Mouse (Mus musculus): ENCODE data around the gene Rara.
"Not testable (repeated sequence)": the region's sequence is repeated elsewhere in the genome, so short reads cannot be mapped to it uniquely, and the experiment has no call there.

Rara gene

DNA sequence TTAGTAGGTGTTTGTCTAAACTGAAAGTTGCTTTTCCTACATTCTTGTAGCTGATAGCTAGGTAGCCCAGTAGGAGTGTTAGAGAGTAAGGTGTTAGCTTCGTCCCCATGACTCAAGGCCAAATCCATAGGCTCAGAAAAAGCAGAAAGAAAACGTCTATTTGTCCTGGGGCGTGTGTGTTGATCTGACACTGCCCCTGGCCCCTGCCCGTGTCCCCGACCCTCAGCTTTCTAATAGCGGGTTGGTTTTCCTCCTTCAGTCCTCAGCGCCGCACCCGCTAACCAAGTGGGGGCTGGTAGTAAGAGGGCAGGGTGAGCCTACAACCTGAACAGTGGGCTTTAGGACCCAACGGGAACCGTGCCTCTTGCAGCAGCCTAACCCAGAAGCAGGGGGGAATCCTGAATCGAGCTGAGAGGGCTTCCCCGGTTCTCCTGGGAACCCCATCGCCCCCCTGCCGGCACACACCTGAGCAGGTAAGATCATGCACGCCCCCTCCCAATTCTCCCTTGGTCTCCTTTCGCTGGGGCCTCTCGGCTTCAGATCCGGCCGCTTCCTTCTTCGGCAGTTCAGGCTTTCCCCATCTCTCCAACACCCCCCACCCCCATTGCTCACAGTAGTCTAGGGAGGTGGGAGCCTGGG, at the start of gene Rara:
Gene Rara, plus strand, starts transcription at position 381 of the 639 bp plus-strand sequence.
- no peak for DNase-seq (ENCODE audit: low spot score in 2 of 2)

DNA sequence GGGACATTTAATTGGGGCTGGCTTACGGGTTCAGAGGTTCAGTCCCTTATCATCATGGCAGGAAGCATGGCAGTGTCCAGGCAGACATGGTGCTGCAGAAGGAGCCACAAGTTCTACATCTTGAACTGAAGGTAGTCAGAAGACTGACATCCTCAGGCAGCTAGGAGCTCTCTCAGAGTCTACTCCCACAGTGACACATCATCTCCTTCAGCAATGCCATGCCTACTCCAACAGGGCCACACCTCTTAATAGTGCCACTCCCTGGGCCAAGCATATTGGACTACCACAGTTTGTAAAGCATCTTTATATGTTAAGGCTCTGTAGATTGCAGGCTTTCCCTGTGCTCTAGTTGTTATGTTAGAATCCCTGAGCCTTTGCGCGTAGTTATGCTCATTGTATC, 39.9 kb upstream of the Rara start:
- DNase-seq (ENCODE audit: low spot score in 2 of 2), result no peak

DNA sequence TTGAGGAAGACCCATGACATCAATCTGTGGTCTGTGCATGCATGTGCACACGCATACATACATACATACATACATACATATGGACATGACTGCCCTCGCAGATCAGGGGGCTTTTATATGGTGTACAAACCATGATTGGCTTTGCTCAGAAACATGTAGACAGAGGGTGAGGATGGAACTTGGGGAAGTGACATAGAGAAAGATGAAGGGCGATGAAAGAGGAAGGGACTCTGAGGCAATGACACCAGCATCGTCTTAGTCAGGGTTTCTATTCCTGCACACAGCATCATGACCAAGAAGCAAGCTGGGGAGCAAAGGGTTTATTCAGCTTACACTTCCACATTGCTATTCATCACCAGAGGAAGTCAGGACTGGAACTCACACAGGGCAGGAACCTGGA, 38.5 kb upstream of the Rara start:
- DNase-seq (ENCODE audit: low spot score in 2 of 2), result no peak

DNA sequence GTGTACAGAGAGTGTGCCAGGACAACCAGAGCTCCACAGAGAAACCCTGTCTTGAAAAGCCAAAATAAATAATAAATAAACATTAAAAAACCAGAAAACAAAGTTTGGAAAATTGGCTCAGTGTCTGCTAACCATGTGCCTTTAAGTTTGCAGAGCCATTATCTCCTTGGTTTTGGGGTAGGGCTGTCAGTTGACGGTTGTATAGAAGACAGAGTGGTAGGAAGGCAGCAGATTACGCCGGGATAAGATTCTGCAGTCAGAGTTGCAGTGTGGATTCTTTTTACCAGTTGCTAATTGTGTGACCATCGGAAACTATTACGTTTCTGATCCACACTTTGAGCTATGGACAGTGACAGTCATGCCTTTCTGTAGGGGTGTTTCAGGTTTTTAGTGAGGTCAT, 37.6 kb upstream of the Rara start:
- no peak for DNase-seq (ENCODE audit: low spot score in 2 of 2)

DNA sequence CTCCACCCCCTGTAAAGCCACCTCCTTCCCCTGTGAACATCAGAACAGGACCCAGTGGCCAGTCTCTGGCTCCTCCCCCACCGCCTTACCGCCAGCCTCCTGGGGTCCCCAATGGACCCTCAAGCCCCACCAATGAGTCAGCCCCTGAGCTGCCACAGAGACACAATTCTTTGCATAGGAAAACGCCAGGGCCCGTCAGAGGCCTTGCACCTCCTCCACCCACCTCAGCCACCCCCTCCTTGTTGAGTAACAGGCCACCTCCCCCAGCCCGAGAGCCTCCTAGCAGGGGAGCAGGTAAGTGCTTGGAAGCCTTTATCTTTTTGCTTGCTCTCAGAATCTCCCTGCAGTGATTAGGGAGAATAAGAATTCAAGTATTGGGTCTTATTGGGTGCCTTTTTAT, 35.2 kb upstream of the Rara start:
- DNase-seq (ENCODE audit: low spot score in 2 of 2), result no peak

DNA sequence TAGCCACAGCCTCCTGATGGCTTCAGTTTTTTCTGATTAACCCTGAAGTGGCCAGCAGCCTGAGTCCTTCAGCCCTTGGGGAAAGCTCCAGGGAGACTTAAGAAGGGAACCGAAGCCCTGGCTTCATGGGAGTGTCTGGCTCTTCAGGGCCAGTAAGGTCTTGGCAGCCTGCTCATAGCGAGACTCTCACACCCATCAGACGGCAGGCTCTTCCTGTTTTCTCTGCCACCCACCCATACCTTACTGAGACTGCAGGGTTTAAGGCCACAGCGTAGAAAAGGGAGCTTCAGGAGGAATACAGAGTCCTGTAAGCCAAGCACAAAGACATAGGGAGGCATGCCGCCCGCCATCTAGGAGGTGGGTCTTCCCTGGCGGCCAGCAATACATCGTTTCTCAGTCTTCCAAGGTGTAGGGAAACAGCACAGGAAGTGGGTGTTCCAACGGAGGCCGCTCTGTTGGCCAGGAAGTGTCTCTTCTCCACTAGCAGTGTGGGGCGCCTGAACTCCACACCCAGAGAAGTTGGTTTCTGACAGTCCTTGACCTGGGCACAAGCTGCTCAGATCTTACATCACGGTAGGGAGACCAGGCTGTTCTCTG, 27.0 kb upstream of the Rara start:
- no peak for DNase-seq (ENCODE audit: low spot score in 2 of 2)

DNA sequence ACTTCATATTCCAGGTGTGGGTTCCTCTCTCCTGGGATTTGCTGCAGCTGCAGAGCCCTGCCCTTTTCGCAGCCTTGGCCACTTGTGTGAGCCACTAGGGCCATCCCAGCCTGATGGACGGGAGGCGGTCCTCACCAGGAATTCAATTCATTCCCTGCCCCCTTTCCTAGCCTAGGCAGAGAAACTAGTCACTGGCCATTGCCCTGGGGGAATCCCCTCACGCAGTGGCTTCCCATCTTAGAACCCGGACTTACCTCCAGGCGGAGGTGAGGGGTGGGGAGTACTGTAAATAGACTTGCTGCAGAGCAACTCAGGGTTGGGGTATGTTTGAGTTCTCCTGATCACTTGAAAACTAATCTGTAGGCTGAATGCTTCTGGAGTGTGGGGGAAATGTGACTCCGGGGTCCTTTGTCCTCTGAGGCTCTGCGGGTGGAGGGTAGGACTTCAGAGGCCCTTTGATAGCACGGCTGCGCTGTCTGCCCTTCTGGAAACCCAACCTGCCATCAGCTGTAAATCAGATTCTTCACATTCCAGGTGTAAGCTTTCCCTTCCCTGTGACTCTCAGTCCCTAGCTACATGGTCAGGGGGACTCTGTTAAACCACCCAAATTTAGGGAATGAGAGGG, 24.9 kb upstream of the Rara start:
- no peak for DNase-seq (ENCODE audit: low spot score in 2 of 2)

DNA sequence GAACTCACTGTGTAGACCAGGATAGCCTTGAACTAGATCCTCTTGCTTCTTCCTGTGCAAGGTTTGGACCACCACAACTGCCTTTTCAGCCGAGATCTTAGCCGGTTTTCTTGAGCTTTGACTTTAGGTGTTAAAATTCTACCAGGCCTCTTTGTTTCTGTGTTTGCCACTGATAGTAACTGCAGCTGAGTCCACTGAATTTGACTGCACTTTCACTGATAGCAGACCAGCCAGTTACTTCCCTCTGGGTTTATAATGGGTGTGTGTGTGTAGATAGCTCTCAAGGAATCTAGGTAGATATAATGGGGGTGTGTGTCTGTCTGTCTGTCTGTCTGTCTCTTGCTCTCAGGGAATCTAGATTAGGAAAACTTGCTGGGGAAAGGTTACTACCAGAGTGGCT, 23.0 kb upstream of the Rara start:
- DNase-seq (ENCODE audit: low spot score in 2 of 2), result no peak

DNA sequence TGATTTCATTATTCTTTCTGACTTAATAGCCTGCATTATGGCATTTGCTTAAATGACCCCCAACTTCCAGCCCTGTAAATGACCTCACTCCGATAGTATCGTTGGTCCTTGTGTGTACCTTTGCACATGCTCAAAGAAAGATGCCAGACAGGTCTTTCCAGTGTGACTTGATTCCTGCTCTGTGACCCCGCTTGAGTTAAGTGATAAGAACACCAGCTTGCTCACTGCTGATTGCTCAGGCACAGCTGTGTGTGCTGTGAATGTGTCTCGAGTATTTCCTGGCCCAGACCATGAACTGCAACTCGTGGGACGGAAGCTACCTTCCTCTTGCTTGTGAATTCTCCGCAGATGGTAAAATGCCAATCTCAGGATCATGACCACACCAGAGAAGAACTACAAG, 22.6 kb upstream of the Rara start:
- no peak for DNase-seq (ENCODE audit: low spot score in 2 of 2)

DNA sequence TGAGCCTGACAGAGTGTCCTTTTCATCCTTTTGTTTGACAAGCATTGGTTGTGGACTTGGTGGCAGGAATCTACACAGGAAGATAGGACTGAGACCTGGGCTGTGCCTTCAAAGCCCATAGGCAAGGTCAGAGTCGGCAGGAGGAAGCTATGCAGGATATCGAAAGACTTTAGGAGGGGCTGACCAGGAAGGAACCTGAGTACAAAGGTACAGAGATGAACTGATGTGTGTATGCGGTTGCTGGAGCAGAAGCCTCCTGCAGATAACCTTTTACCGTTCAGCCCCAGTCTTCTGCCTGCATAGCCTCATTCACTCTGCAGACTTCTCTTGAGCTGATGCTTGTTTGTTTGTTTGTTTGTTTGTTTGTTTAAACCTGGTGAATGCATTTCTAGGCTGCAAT, 22.0 kb upstream of the Rara start:
- no peak for DNase-seq (ENCODE audit: low spot score in 2 of 2)

DNA sequence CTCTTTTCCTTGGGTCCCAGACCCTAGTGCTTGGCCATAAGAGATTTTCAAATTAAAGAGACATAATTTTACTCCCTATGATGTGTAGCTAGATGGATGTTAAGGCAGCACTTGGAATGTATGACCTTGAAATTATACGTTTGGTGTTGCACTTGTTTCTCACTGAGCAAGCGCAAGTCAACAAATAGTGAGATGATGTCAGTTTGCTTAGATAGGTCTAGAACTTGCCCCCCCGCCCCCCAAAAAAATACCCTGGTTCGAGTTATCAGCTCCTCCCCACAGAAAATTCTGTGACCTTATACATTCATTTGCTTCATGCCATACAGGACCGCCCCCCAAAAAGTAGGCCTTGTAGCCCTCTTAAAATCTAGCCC, 20.6 kb upstream of the Rara start:
- DNase-seq (ENCODE audit: low spot score in 2 of 2), result no peak

DNA sequence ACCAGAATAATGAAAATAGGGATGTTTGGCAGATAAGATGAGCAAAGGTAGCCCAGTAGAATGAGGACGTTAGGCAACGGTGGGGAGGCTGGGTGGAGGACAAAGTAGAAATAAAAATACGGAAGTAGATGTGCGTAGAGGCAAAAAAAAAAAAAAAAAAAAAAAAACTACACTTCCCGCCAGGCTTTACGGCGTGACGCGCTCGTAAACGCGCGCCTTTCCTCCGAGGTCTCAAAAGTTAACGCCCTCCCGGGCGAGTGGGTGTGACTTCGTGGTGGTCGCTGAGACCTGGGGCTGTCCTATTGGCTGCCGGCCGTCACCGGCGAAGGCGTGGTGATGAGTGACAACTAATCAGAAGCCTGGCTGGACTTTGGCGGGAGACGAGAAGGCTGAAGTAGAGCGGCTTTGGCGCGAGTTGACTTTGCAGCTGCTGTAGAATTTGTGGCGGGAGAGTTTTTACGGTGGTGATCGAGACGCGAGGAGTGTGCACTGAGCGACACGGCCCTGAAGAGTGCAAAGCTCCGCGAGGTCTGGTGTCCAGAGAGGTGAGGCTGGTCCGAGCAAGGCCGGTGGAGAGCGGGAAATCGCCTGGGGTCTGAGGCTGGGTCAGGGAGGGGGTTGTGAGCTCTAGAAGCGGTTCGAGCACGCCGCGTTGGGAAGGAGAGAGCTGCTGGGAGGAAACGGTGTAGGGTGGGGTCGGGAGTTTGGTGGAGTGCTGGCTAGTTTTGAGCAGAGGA, 20.0 kb upstream of the Rara start, which contains the start of gene Cdc6:
Gene Cdc6, plus strand, starts transcription at position 365 of the 737 bp plus-strand sequence.
- peak; percentile 93 to 96 for DNase-seq (ENCODE audit: low spot score in 2 of 2)

DNA sequence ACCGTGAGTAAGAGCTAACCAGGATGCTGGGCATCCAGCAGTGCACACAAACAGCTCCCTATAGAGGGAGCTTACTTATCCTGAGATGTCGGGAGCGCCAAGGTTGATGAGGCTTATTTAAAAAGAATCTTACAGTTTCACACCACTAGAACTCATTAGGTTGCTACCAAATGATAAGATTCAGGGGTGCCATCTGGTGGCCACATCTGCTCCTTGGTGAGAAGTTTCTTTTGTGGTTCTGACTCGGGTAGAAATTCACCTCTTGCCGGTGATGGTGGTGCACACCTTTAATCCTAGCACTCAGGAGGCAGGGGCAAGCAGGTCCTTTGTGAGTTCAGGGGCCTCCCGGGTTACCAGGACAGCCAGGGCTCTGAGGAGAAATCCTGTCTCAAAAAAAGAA, 18.0 kb upstream of the Rara start:
- DNase-seq (ENCODE audit: low spot score in 2 of 2), result peak; percentile 76 to 83

DNA sequence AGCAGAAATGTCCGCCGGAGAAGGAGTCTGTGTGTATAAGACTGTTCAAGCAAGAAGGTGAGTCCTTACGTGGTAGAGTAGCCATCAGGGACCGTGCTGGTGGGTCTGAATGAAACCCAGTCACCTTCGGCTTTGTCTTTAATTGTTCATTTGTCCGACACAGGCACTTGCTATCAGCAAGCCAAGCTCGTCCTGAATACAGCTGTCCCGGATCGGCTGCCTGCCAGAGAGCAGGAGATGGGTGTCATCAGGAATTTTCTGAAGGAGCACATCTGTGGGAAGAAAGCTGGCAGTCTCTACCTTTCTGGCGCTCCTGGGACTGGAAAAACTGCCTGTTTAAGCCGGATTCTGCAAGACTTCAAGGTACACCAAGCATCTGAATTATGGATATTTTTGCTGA, 17.2 kb upstream of the Rara start:
- no peak for DNase-seq (ENCODE audit: low spot score in 2 of 2)

DNA sequence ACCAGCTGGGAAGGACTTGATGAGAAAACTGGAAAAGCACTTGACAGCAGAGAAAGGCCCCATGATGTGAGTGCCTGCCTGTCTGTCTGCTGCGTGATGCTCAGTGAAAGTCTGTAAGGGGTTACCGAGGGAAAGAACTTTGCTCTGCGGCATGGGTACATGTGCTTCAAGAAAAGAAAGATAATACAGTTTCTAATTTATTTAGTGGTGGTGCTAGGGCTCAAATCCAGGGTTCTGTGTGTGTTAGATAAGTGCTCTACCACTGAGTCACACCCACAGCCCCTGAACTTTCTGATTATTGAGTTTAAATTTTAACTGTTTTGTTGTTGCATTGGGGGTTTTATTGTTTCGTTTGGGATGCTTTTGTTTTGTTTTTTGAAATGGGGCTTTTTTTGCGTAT, 16.1 kb upstream of the Rara start:
- DNase-seq (ENCODE audit: low spot score in 2 of 2), result no peak

DNA sequence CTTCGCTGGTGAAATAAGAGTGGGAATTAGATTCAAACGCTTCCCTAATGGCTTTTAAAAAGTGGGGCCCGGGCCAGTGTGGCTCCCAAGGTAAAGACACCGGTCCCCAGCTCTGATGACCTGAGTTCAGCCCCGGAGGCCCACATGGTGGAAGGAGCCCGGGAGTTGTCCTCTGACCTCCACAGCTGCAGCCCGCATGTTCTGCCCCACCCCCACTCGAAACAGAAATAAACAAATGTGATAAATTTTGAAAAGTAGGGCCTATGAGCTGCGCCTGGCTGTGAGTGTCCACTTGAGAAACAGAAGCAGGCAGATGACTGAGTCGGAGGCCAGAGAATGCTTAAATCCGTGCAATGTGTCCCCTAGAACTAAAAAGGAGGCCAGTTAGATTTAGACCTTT, 13.4 kb upstream of the Rara start:
- no peak for DNase-seq (ENCODE audit: low spot score in 2 of 2)

DNA sequence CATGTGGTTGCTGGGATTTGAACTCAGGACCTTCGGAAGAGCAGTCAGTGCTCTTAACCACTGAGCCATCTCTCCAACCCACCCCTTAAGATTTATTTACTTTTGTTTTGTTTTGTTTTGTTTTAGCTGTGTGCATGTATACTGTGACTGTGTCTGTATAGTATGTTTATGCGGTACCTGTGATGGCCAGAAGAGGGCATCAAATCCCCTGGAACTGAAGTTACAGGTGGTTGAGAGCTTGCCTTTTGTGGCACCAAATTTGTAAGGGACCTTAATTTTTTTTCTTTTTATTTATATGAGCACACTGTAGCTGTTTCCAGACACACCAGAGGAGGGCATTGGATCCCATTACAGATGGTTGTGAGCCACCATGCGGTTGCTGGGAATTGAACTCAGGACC, 11.2 kb upstream of the Rara start:
- DNase-seq (ENCODE audit: low spot score in 2 of 2), result peak; percentile 41 to 56

DNA sequence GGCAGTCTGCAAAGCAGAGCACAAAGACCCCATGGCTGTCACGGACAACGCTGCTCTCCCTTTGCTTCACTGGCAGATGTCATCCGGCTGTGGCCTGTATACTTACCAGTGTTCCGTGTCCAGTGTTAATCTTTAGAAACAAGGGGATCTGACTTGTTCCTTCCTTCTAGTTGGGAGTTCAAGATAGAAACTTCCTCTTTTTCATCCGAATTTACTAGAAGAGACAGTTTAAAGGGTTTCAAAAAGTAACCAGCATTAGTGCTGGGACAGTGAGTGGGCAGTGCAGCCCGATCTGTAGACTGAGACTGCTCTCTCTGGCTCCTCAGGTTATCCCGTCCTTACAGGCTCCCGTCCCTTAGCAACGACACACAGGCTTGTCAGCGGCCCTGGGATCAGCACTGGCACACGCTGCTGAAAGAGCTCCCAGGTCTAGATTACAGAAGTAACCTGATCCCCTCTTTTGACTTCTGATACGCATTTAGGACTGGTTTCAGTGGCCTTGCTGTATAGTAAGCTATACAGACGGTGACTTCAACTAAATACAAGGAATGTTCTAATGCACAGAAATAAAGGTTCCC, 10.1 kb upstream of the Rara start:
- no peak for DNase-seq (ENCODE audit: low spot score in 2 of 2)

DNA sequence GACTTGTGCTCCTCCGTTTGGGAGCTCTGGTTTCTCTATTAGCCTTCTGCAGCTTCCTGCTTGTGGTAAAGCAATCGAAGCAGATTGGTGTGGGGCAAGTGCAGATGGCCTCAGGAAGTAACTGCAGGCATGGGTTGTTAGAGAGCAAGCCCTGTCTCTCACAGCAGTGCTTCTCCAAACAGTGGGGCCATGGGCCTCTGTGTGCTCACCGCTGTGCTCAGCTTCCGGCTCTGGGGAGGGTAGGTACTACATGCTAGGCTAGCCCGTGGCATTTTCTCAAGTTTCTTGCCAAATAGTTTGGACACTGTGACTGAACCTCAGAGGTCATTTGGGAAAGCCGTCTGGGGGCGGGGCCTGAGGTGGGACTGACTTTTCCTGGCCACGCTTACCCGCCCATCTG, 9.4 kb upstream of the Rara start:
- no peak for DNase-seq (ENCODE audit: low spot score in 2 of 2)

DNA sequence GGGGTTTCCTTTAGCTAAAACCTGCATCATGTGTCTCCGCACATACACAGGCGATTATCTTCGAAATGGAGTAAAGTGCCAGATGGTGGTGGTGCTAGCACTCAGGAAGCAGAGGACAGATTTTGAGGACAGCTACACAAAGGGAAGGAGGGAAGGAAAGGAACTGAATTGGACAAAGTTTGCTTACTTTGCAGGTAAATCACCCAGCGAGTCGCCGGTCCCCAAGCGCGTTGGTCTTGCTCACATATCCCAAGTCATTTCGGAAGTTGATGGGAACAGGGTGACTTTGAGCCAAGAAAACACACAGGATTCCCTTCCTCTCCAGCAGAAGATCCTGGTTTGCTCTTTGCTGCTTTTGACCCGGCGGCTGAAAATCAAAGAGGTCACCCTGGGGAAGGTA, 8.6 kb upstream of the Rara start:
- no peak for DNase-seq (ENCODE audit: low spot score in 2 of 2)

DNA sequence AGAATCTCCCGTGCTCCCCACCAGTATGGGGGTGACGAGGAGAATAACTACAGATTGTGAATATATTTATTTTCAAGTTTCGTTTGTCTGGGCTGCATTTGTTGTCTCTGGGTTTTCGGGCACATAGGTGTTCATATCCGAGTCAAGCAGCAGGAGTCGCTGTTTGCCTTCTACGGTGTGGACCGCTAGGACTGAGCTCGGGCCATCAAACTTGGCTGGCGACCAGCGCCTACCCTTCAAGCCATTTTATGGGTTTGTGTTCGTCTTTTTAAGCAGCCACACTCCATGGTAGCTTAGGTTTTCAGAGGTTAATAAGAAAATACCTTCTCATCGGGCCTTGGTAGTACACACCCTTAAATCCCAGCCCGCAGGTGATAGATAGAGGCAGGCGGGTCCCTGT, 5.8 kb upstream of the Rara start:
- DNase-seq (ENCODE audit: low spot score in 2 of 2), result not testable (repeated sequence)

DNA sequence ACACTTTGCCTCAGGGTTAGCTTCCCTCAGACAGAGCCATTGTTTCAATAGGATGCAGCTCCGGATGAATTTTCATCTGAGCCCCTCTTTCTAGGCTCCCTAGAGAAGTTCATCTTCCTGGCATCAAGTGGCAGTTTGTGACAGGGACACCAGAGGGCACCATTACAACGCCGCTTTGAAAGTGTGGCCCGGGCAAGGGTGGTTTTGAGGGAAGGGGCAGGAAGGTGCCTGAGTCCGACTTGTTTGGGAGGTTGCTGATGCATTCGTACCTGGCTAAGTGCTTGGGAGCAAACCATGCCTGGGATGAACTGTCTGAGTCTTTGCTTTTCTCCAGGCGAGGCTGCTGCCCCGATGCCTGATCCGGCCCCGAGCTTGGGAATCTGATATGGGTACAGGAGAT, 5.3 kb upstream of the Rara start:
- DNase-seq (ENCODE audit: low spot score in 2 of 2), result peak; percentile 36 to 66
